Mouse (Mus musculus): ENCODE measurements around the gene Dok5.

- TF ChIP-seq CTCF (IDR thresholded peaks at IDR 0.05; ENCODE audit: borderline replicate concordance, extremely low read depth, insufficient read depth, insufficient read length) (no peak), POLR2A (IDR thresholded peaks at IDR 0.05; ENCODE audit: borderline replicate concordance, extremely low read depth, insufficient read depth, insufficient read length, poor library complexity, severe bottlenecking) (no peak)
These were observed 1.9 kb upstream of the Dok5 start for GRCm38 (mm10) chr2:170729661-170730060.

Data from brain, embryonic 14.5 days (tissue).